Mouse (Mus musculus) embryonic facial prominence, embryonic 13.5 days (tissue): ENCODE data around the gene Fgf16. TPM values are rescaled to one million over a fixed set of nuclear protein-coding genes. Genes with fewer than 3 reads are reported as not detected.

Experiments
- ATAC-seq: fragments of 200-750 bp; cut with Nextera tagmentation; 2 replicates; pipeline ENCODE4 v1.8.0; 2017; ENCODE audit warnings: low read depth; ENCODE audit not compliant: insufficient number of reproducible peaks, insufficient read depth, low FRiP score, low TSS enrichment
- H3K27ac ChIP-seq: fragments of 300-500 bp; sonication (generic); 2 replicates; pipeline ENCODE4 v1.5.1; 2015; ENCODE audit warnings: moderate library complexity, mild to moderate bottlenecking, inconsistent platforms
- H3K27me3 ChIP-seq: fragments of 300-500 bp; sonication (generic); 2 replicates; pipeline ENCODE4 v1.6.1; 2015; ENCODE audit warnings: mild to moderate bottlenecking, inconsistent platforms
- H3K36me3 ChIP-seq: fragments of 300-500 bp; sonication (generic); 2 replicates; pipeline ENCODE4 v1.6.1; 2015; ENCODE audit warnings: mild to moderate bottlenecking, inconsistent platforms
- H3K4me1 ChIP-seq: fragments of 300-500 bp; sonication (generic); 2 replicates; pipeline ENCODE4 v1.6.1; 2015; ENCODE audit warnings: inconsistent platforms
- H3K4me2 ChIP-seq: fragments of 300-500 bp; sonication (generic); 2 replicates; pipeline ENCODE4 v1.6.1; 2015; ENCODE audit warnings: moderate library complexity, mild to moderate bottlenecking, inconsistent platforms
- H3K4me3 ChIP-seq: fragments of 300-500 bp; sonication (generic); 2 replicates; pipeline ENCODE4 v1.5.1; 2015; ENCODE audit warnings: mild to moderate bottlenecking, inconsistent platforms
- H3K9ac ChIP-seq: fragments of 300-500 bp; sonication (generic); 2 replicates; pipeline ENCODE4 v1.6.1; 2015; ENCODE audit warnings: mild to moderate bottlenecking, inconsistent platforms
- H3K9me3 ChIP-seq: fragments of 300-500 bp; sonication (generic); 2 replicates; pipeline ENCODE4 v1.6.1; 2016; ENCODE audit warnings: inconsistent platforms
- WGBS: fragments of 180-500 bp; shearing (Covaris S2); methylation state at CpG from one replicate; pipeline ENCODE4 v1.1.7; 2015; ENCODE audit warnings: mixed read lengths; 5-methylcytosine and 5-hydroxymethylcytosine counted together
- polyA plus RNA-seq: library from polyadenylated mRNA; unstranded; fragments of >200 nt; fragmentation: Nextera tagmentation; extraction: Ambion mirVana; gene quantifications from 2 replicates; pipeline ENCODE4 v1.2.1, GENCODE M21; 2015

Fgf16 gene
- polyA plus RNA-seq = 1.4 and 1.7 TPM in 2 replicates

- no peak; the same call in 1 of the 2 replicates for ATAC-seq
- Histone ChIP-seq H3K9ac (peak within 1 kb of the TSS; percentile 61), H3K36me3 (no peaks in the 10 kb centered on the region), H3K27ac (no peak within 1 kb of the TSS), H3K4me1 (peaks cover 13% of the 10 kb centered on the region; the same call in 1 of the 2 replicates), H3K4me3 (peak within 1 kb of the TSS; percentile 45), H3K4me2 (peak within 1 kb of the TSS; percentile 67), H3K9me3 (no peaks in the 10 kb centered on the region), H3K27me3 (peaks cover 71% of the 10 kb centered on the region)
- WGBS = 19% methylated on average over 51 of the region's 86 CpGs
Measured at GRCm38 (mm10) chrX:105764162-105765004, at the start of gene Fgf16. Gene Fgf16 (plus strand): TSS chrX:105764279.

DNA sequence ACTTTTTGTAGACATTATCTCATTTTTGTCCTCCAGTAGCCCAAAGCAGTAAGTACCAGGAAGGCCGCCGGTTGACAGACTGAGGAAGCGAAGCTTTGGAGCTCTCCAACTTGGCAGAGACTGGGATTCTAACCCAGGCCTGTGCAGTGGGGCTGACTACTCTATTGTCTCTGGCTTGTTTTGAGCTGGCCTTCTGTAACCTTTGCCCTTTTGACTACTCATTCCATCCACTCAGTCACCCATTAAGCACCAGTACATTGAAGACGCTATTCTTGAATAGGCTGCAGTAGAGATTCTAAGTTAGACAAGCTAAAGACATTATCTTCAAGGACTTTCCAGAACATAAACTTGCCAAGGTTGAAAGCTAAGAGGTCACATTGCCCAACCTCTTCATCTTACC lies 49.3 kb upstream of the Fgf16 start:
- WGBS = 77% methylated on average over 4 of the region's 4 CpGs
- H3K4me3 ChIP-seq = no peak overlapping the region
- no peak overlapping the region for H3K27ac ChIP-seq
- H3K4me1 ChIP-seq = no peaks in the 10 kb centered on the region
- H3K36me3 ChIP-seq = no peaks in the 10 kb centered on the region
- no peak for ATAC-seq
- H3K27me3 ChIP-seq = peaks cover 28% of the 10 kb centered on the region
- no peaks in the 10 kb centered on the region for H3K9me3 ChIP-seq
- no peak overlapping the region for H3K4me2 ChIP-seq
- no peak overlapping the region for H3K9ac ChIP-seq

GRCm38 (mm10) chrX:105715789-105716321 lies 48.2 kb upstream of the Fgf16 start:
- 91% methylated on average over 7 of the region's 7 CpGs for WGBS
- H3K9ac ChIP-seq = no peak overlapping the region
- H3K4me3 ChIP-seq = no peak overlapping the region
- H3K4me2 ChIP-seq = no peak overlapping the region
- no peaks in the 10 kb centered on the region for H3K4me1 ChIP-seq
- H3K27ac ChIP-seq = no peak overlapping the region
- no peaks in the 10 kb centered on the region for H3K9me3 ChIP-seq
- no peak for ATAC-seq
- peaks cover 26% of the 10 kb centered on the region for H3K27me3 ChIP-seq
- H3K36me3 ChIP-seq = no peaks in the 10 kb centered on the region

DNA sequence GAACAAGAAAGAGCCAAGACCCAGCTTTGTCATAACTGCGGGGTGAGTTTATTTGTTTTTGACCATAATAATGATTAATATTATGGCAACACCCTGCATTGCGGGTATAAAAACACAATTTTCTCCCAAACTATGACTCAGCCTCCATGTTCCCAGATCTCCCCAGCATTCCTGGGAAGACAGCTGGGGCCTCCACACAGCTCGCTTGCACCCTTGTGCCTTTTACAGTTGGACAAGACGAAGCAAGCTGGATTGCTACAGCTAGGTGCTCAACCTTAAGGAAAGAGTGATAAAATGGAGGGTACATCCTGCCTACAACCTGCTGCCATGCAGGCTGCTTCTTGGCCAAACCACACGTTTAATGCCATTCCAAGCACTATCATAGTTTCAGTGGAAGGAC lies 45.7 kb upstream of the Fgf16 start:
- WGBS = 81% methylated on average over 5 of the region's 5 CpGs
- H3K9ac ChIP-seq = no peak overlapping the region
- no peaks in the 10 kb centered on the region for H3K36me3 ChIP-seq
- H3K4me3 ChIP-seq = no peak overlapping the region
- no peaks in the 10 kb centered on the region for H3K9me3 ChIP-seq
- no peak overlapping the region for H3K4me2 ChIP-seq
- H3K4me1 ChIP-seq = no peaks in the 10 kb centered on the region
- peaks cover 31% of the 10 kb centered on the region for H3K27me3 ChIP-seq
- H3K27ac ChIP-seq = no peak overlapping the region
- ATAC-seq = no peak

GRCm38 (mm10) chrX:105718943-105719342 lies 45.1 kb upstream of the Fgf16 start:
- Histone ChIP-seq H3K36me3 (no peaks in the 10 kb centered on the region), H3K27ac (no peak overlapping the region), H3K4me3 (no peak overlapping the region), H3K9me3 (no peaks in the 10 kb centered on the region), H3K9ac (no peak overlapping the region), H3K4me1 (no peaks in the 10 kb centered on the region), H3K27me3 (peaks cover 26% of the 10 kb centered on the region), H3K4me2 (no peak overlapping the region)
- ATAC-seq = no peak
- 81% methylated on average over 5 of the region's 5 CpGs for WGBS

DNA sequence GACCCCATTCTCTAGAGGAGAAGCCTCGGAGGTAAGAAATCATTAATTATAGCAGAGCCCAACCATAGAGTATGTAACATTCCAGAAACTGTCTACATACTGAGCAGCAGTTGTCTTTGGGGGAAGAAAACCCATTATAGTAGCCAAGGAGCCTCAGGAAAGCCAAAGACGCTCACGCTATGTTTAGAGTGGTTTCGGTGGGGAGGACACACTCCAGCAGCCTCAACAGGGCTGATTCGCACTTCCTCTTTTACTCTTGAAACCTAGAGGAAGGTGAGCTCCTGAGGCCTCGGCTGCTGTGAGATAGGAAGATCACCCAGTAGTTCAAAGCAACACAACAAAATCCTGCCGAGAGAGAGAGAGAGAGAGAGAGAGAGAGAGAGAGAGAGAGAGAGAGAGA lies 39.9 kb upstream of the Fgf16 start:
- no peak for ATAC-seq
- peaks cover 11% of the 10 kb centered on the region; the same call in 1 of the 2 replicates for H3K27me3 ChIP-seq
- no peak overlapping the region for H3K4me3 ChIP-seq
- no peak overlapping the region for H3K9ac ChIP-seq
- H3K27ac ChIP-seq = no peak overlapping the region
- H3K4me2 ChIP-seq = no peak overlapping the region
- H3K4me1 ChIP-seq = no peaks in the 10 kb centered on the region
- H3K9me3 ChIP-seq = no peaks in the 10 kb centered on the region
- 79% methylated on average over 7 of the region's 7 CpGs for WGBS
- no peaks in the 10 kb centered on the region for H3K36me3 ChIP-seq

DNA sequence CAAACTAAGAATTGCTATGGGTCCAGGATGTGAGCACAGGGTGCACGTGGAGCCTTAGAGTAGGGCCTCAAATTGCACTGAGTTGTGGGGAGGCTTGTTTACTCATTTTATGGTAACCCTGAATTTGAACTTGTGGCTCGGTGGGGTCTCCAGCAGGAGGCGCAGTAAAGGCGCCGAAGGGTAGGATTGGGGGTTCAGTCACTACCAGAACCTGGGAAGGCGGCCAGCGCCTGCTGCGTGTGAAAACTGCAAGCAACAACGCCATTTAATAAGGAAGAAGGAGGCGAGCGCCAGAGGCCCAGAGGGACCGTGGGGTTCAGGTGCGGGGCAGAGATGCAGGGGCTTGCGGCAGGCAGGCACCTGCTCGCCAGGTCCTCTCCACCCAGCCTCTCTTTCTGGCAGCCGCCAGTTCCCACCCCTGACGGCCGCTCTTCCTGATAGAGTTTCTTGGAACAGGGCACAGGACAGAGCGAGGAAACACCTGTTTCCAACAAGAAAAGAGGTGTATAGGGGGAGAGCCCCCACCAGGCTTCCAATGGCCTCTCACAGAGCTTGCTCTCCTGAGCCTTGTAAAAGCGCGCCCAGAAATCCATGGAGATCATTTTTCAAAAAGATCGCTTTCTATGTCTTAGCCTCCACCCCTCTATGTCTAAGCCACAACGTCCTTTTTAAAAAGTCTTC lies 1.1 kb upstream of the Fgf16 start:
- H3K4me2 ChIP-seq = peak overlapping the region; percentile 67
- no peak overlapping the region for H3K9ac ChIP-seq
- WGBS = 20% methylated on average over 23 of the region's 23 CpGs
- peak overlapping the region; percentile 45 for H3K4me3 ChIP-seq
- H3K4me1 ChIP-seq = peaks cover 13% of the 10 kb centered on the region; the same call in 1 of the 2 replicates
- no peak for ATAC-seq
- peaks cover 67% of the 10 kb centered on the region for H3K27me3 ChIP-seq
- no peaks in the 10 kb centered on the region for H3K9me3 ChIP-seq
- no peaks in the 10 kb centered on the region for H3K36me3 ChIP-seq
- H3K27ac ChIP-seq = no peak overlapping the region

DNA sequence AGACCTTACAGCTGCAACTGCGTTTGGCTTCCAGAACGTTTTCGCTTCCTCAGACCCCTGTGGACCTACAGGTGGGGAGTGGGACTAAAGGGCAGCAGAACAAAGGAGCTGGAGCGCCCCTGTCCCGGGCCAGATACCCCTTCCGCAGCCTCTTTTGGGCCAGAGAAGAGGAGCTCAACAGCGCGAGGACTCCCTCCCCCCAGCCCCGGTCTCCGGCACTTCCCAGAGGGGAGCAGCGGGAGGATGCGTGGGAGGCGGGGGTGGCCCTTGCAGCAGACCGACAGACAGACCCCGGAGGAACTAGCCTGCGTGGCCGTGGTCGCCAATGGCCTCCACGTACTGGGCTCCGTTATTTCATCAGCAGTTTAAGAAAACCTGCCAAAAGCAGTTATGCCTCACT lies 467 bp upstream of the Fgf16 start:
- peaks cover 71% of the 10 kb centered on the region for H3K27me3 ChIP-seq
- peak overlapping the region; percentile 61; the same call in 1 of the 2 replicates for H3K9ac ChIP-seq
- H3K4me2 ChIP-seq = peak overlapping the region; percentile 67
- no peak; the same call in 1 of the 2 replicates for ATAC-seq
- H3K4me3 ChIP-seq = peak overlapping the region; percentile 45
- WGBS = 14% methylated on average over 20 of the region's 20 CpGs
- no peak overlapping the region for H3K27ac ChIP-seq
- H3K36me3 ChIP-seq = no peaks in the 10 kb centered on the region
- peaks cover 13% of the 10 kb centered on the region; the same call in 1 of the 2 replicates for H3K4me1 ChIP-seq
- no peaks in the 10 kb centered on the region for H3K9me3 ChIP-seq

DNA sequence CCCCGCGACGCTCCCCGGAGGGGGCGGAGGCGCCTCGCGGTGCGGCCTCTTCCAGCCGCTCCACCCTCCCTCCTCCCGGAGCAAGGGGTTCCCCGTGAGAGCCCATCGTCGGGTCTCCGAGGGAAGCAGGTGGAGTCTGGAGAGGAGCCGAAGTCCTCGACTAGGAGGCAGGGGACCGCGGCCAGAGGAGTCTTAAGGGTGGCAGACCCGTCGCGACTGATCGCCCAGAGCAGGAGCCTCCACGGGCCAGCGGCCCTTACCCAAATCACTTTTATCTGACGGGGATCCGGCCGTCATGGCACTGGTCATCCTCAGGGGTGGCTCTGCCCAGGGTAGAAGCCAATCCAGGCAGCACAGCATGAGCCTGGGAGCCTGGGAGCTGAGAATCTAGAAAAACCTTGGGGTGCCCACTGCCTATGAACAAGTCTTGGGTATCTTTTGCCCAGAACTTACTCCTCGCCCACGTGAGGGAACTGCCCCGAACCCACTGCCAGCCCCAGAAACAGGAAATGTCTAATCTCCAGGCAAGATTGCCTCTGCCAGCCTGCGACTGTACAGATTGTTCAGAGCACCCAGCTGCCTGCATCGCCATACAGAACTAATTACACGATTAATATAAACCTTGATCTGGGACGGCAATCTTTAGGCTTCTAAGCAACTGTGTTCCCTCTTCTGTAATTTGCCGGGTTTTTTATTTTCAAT lies 1.1 kb downstream of the Fgf16 start:
- Histone ChIP-seq H3K36me3 (no peaks in the 10 kb centered on the region), H3K9ac (peak overlapping the region; percentile 61), H3K4me2 (peak overlapping the region; percentile 67), H3K9me3 (no peaks in the 10 kb centered on the region), H3K27me3 (peaks cover 71% of the 10 kb centered on the region), H3K27ac (no peak overlapping the region), H3K4me3 (peak overlapping the region; percentile 45), H3K4me1 (peaks cover 13% of the 10 kb centered on the region; the same call in 1 of the 2 replicates)
- ATAC-seq = no peak
- 20% methylated on average over 30 of the region's 36 CpGs for WGBS

- H3K9me3 ChIP-seq = no peaks in the 10 kb centered on the region
- H3K36me3 ChIP-seq = no peaks in the 10 kb centered on the region
- H3K27ac ChIP-seq = no peak overlapping the region
- H3K27me3 ChIP-seq = peaks cover 72% of the 10 kb centered on the region
- 31% methylated on average over 6 of the region's 6 CpGs for WGBS
- H3K4me1 ChIP-seq = peaks cover 13% of the 10 kb centered on the region; the same call in 1 of the 2 replicates
- H3K4me3 ChIP-seq = no peak overlapping the region
- H3K4me2 ChIP-seq = 0 out of 2 replicates have a peak overlapping the region, but pooled peaks have one; percentile 2
- no peak for ATAC-seq
- H3K9ac ChIP-seq = no peak overlapping the region
Measured at GRCm38 (mm10) chrX:105766013-105766412, 1.9 kb downstream of the Fgf16 start.

- Histone ChIP-seq H3K9ac (no peak overlapping the region), H3K27ac (no peak overlapping the region), H3K4me2 (no peak overlapping the region), H3K9me3 (no peaks in the 10 kb centered on the region), H3K36me3 (no peaks in the 10 kb centered on the region), H3K4me1 (peaks cover 13% of the 10 kb centered on the region; the same call in 1 of the 2 replicates), H3K27me3 (peaks cover 72% of the 10 kb centered on the region), H3K4me3 (no peak overlapping the region)
- 25% methylated on average over 9 of the region's 9 CpGs for WGBS
- ATAC-seq = peak; percentile 32; the same call in 1 of the 2 replicates
Measured at GRCm38 (mm10) chrX:105767177-105767764, 3.2 kb downstream of the Fgf16 start.
